Mouse (Mus musculus): ENCODE results near the gene Mthfd1l. TPM values are rescaled to one million over a fixed set of nuclear protein-coding genes. Genes with fewer than 3 reads are reported as not detected.
"Not testable (repeated sequence)": the region's sequence is repeated elsewhere in the genome, so short reads cannot be mapped to it uniquely, and the experiment has no call there.

Gene Mthfd1l
- total RNA-seq, 2 experiments from 2014 or later: 2.0 to 2.5 TPM

GRCm38 (mm10) chr10:4105676-4106528, 133.0 kb downstream of the Mthfd1l start:
- intact Hi-C loops (cut with DNase I; ENCODE audit: low total_unique reads): no loop called here
- no peak for DNase-seq

- DNase-seq: peak; percentile 22
- intact Hi-C loops (cut with DNase I; ENCODE audit: low total_unique reads): no loop called here
Measured at GRCm38 (mm10) chr10:4107661-4108338, 134.9 kb downstream of the Mthfd1l start.

GRCm38 (mm10) chr10:4108462-4108861, 135.5 kb downstream of the Mthfd1l start:
- no peak for DNase-seq
- intact Hi-C loops (cut with DNase I; ENCODE audit: low total_unique reads): no loop called here

DNA sequence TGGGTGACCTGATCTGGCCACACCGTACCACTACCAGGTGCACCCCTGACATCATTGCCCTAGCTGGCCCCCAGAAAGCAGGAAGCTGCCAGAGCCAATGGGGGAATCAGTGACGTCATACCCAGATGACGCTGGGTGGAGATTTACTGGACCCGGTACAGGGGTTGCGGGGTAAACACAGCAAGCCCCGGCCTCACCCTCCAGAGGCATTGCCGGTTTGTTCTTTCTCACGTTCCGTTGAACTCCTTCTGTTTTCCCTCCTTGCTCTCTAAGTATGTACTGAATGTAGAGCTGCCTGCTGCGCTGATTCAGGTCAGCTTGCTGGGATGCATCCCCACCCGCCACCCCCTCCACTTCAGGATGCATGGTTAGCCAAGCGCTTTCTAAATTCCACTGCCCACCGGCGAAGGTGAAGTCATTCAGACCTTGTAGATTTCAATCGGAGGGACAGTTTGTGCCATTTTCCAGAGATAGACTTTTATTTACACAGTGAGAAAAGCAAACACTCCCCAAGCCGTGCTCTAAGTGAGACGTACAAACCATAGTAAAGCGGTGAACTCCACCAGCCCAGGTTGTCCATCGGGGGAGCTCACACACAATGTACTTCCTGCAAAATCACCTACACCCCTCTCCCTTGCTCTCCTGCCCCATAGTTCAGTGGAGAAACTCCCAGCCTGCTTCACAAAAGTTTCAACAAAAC, 138.3 kb downstream of the Mthfd1l start:
- intact Hi-C loops (cut with DNase I; ENCODE audit: low total_unique reads): no loop called here
- DNase-seq: no peak

- no peak for DNase-seq
- intact Hi-C loops (cut with DNase I; ENCODE audit: low total_unique reads): no loop called here
Measured at GRCm38 (mm10) chr10:4111795-4112139, 138.8 kb downstream of the Mthfd1l start.

GRCm38 (mm10) chr10:4112611-4113327, 139.9 kb downstream of the Mthfd1l start:
- no peak for DNase-seq
- intact Hi-C loops (cut with DNase I; ENCODE audit: low total_unique reads): no loop called here

DNA sequence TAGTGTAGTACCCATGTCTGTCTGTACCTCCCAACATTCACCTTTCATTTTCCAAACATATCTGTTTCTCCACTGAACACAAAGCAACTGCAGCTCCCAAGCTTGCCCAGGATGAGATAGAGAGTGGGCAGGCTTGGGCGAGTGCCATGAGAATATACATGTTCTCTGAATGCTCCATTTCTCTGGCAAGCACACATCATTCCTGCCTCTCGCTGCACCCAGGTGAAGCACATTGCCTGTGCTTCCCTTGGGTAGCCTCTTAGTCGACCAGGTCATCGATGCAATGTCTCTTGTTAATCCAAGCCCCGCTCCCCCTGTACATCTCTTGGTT, 140.4 kb downstream of the Mthfd1l start:
- no peak for DNase-seq
- intact Hi-C loops (cut with DNase I; ENCODE audit: low total_unique reads): no loop called here

DNA sequence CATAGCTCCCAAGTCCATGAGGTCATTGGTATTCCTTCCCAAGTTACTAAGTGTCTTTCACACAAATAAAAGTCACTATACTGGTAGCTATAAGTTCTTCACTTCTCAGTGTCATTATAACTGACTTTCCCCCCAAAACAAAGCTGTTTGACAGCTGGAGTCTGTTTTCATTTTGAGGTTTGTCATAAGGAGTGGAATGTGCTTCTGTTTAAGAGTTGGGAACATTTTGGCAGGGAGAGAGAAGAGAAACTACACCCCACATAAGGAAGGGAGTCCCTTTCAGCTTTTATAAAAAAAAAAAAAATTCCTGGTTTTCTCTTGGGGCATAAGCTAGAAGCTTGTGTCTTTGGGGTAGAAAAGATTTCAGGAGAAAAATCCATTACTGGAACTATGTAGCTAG, 143.7 kb downstream of the Mthfd1l start:
- intact Hi-C loops (cut with DNase I; ENCODE audit: low total_unique reads): no loop called here

DNA sequence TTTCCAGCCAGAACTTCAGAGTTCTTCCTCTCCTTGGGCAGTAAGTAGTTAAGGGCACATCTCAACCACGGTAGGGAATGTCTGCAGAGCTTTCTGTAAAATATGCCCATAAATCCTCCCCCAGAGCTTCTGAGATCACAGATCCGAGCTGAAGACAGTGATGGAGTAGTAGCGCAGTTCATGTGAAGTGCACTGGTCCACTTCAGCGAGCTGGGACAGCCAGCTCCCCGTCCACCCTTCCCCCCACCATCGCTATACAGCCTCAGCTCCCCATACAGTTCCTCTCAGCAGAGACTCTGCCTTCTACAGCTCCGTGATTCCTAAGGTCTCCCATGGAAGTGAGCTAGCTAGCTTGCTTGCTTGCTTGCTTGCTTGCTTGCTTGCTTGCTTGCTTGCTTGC, 144.2 kb downstream of the Mthfd1l start:
- DNase-seq: no peak
- intact Hi-C loops (cut with DNase I; ENCODE audit: low total_unique reads): no loop called here

More for the DNA sequence above, 143.7 kb downstream of the Mthfd1l start:
- no peak for DNase-seq

GRCm38 (mm10) chr10:4119287-4119686, 146.4 kb downstream of the Mthfd1l start:
- intact Hi-C loops (cut with DNase I; ENCODE audit: low total_unique reads): no loop called here
- no peak for DNase-seq

DNA sequence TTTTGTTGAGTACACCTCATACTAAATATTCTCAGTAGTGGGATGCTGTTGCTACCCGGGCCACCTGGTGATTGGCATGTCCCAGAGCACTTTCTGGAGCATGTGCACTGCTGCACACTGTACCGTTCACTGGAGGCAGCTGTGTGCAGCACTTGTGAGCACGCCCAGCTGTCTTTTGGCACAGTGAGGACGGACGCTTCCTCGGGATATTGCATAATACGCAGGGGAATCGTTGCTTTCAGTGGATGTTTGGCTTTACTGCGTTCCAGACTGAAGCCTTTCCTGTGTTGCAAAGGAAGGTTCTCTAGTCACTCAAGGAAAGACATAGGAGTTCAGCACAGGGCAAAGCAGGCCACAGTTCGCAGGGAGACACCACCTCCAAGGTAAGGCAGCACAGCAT, 147.8 kb downstream of the Mthfd1l start:
- intact Hi-C loops (cut with DNase I; ENCODE audit: low total_unique reads): no loop called here
- DNase-seq: peak; percentile 68

DNA sequence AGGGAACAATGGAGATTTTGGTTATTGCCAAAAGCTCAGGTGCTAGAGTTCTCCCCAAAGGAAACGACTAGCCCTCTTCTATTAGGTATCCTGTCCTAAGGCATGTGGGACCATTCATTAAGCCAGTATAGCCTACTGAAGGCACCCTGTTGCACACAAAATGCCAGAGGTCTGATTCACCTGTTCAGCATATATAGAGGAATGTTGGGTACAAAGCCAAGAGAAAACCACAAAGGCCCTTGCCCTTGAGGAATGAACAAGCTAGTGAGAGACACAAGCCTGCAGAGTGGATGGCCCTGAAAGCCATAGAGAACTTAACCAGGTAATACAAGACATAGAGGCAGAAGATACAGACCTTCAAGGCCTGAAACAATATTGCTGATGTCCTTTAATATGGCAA, 148.3 kb downstream of the Mthfd1l start:
- DNase-seq: no peak
- intact Hi-C loops (cut with DNase I; ENCODE audit: low total_unique reads): no loop called here

DNA sequence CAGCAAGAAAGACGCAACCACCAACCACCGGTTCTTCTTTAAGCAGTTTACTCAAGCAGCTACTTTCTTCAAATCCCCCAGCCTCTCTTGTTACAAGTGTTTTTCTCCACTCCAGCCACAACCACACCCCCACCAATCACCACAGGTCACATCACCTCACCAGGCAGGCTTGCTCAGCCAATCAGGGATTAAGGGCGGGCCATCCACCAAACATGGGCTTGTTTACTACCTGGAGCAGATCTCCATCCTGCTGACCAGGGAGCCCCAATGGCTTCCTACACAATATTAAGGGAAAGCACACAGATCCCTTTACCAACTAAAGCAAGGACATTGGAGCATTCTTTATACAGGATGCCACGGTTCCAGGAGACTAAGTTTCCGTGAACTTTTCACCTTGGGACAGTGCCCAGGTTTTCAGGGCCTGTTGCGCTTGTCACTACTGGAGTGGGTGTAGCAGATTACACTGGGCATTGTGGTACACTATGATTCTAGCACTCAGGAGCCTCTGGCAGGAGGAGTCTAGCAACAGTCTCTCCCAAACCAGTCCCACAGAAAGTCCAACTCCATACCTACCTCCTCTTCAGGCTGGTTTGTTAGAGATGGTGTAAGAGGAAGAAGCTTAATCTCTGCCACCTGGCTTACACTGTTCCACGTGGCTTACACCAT, 150.5 kb downstream of the Mthfd1l start:
- DNase-seq; intact Hi-C loops (cut with DNase I; ENCODE audit: low total_unique reads): not testable (repeated sequence)

GRCm38 (mm10) chr10:4124148-4124547, 151.2 kb downstream of the Mthfd1l start:
- no peak for DNase-seq
- intact Hi-C loops (cut with DNase I; ENCODE audit: low total_unique reads): no loop called here

- no peak for DNase-seq
- intact Hi-C loops (cut with DNase I; ENCODE audit: low total_unique reads): no loop called here
Measured at GRCm38 (mm10) chr10:4125232-4125631, 152.3 kb downstream of the Mthfd1l start.

DNA sequence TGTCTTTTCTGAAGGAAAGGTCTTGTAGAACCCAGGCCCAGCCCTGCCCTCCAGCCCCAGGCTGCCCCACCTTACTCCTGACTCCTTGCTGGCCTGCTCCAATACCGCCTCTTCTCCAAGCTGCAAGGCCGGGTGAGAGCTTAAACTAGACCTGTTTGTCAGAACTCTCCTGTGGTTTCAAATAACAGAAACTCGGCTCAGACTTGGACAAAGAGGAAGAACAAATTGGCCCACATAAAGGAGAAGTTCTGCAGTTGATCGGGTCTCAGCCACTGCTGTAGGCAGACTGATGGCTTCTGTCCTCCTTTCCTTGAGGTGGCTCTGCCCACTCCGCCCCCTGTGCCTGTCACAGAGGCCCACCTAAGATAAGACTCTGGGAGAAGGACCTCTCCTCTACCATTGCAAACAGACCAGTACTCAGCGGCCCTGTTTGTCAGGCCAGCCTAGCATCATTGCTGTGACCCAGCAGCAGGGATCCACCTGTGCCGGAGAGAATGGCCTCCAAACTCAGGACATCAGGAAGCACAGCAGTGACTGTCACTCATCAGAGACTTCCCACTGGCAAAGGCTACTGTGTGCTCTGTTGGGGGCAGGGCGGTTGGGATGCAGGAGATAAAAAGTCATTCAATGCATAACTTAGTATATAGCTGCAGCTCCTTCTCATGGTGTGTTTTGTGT, 153.6 kb downstream of the Mthfd1l start:
- intact Hi-C loops (cut with DNase I; ENCODE audit: low total_unique reads): no loop called here
- no peak for DNase-seq

- DNase-seq: no peak
- intact Hi-C loops (cut with DNase I; ENCODE audit: low total_unique reads): no loop called here
Measured at GRCm38 (mm10) chr10:4128411-4128810, 155.5 kb downstream of the Mthfd1l start.

DNA sequence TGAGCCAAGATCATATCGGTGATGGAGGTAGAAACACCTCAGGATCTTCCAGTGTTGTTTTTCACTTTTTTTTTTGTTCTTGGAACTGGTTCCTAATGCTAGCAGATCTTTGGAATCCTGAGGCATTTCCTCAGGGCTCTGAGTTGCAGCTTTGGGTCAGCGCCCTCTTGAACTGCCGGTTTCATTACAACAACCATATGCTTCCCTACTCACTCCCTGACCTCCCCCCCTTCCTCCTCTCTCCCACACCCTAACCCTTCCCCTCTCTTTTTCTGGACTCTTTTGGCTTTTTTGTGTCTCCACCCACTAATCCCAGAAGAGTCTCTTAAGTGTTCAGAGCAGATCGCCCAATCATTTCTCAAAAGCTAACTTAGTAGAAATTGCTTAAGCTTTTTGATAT, 156.0 kb downstream of the Mthfd1l start:
- intact Hi-C loops (cut with DNase I; ENCODE audit: low total_unique reads): no loop called here

DNA sequence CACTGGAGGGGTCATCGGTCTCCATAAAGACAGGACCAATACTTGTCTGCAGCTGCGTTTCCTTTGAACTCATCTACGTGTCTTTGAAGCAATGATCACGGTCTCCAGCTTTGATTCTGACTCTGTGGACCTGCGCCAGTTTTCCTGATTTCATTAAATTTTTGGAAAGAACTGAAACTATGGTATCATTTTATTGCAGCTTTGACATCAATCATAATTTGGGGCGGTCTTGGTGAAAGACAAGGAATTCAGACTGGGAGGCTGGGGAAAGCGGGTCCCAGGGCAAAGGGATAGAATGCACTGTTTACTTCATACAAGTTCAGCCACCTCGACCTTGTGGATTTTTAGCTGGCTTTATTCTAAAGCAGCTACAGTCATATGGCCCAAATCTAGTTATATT, 156.5 kb downstream of the Mthfd1l start:
- peak; percentile 15 for DNase-seq
- intact Hi-C loops (cut with DNase I; ENCODE audit: low total_unique reads): no loop called here

More for the DNA sequence above, 156.0 kb downstream of the Mthfd1l start:
- peak; percentile 33 for DNase-seq

All from gastrocnemius, postnatal 14 days (tissue).